Mouse (Mus musculus) gastrocnemius, postnatal 36 days (tissue): ENCODE data around the gene Prkcsh. TPM values are rescaled to one million over a fixed set of nuclear protein-coding genes. Genes with fewer than 3 reads are reported as not detected.

Experiments
- DNase-seq, 2 experiments: peaks; one replicate each; pipeline ENCODE4 v3.0.0; 2022
- intact Hi-C: fragments of 180-260 bp; cut with DNase I; formaldehyde crosslinking; loops from one replicate; pipeline ENCODE4 v1.15.1; 2025
- total RNA-seq, 2 experiments: library from RNA; stranded (reverse); gene quantifications; 2 replicates each; pipeline ENCODE4 v1.2.3; 2021

Prkcsh gene
- total RNA-seq, 2 experiments from 2014 or later: 27.4 to 27.6 TPM

GRCm38 (mm10) chr9:22035300-22036044, 32.9 kb downstream of the Prkcsh start:
- intact Hi-C loops: no loop called here
- no peak for DNase-seq

- no peak for DNase-seq
- intact Hi-C loops: no loop called here
These were observed 35.2 kb downstream of the Prkcsh start for GRCm38 (mm10) chr9:22037826-22038225.

- no peak for DNase-seq
- intact Hi-C loops: no loop called here
These were observed 39.2 kb downstream of the Prkcsh start for GRCm38 (mm10) chr9:22041832-22042231.

GRCm38 (mm10) chr9:22047329-22047728, 44.7 kb downstream of the Prkcsh start:
- intact Hi-C loops: no loop called here
- DNase-seq: no peak

GRCm38 (mm10) chr9:22049315-22049714, 46.7 kb downstream of the Prkcsh start:
- intact Hi-C loops: no loop called here
- no peak for DNase-seq

- DNase-seq: no peak
- intact Hi-C loops: no loop called here
These were observed 47.2 kb downstream of the Prkcsh start for GRCm38 (mm10) chr9:22049721-22050270.

GRCm38 (mm10) chr9:22050351-22050889, 47.8 kb downstream of the Prkcsh start:
- intact Hi-C loops: no loop called here
- DNase-seq: no peak

GRCm38 (mm10) chr9:22051161-22051957, 48.8 kb downstream of the Prkcsh start:
- intact Hi-C loops: no loop called here
- DNase-seq: no peak

- no peak for DNase-seq
- intact Hi-C loops: no loop called here
These were observed 49.3 kb downstream of the Prkcsh start, which contains the start of gene Elavl3 for GRCm38 (mm10) chr9:22051958-22052254. Gene Elavl3 (minus strand): TSS chr9:22052023.

GRCm38 (mm10) chr9:22053657-22054056, 51.1 kb downstream of the Prkcsh start:
- intact Hi-C loops: no loop called here
- no peak for DNase-seq

GRCm38 (mm10) chr9:22054411-22055076, 51.9 kb downstream of the Prkcsh start:
- intact Hi-C loops: no loop called here
- DNase-seq: no peak

GRCm38 (mm10) chr9:22055713-22056112, 53.1 kb downstream of the Prkcsh start:
- intact Hi-C loops: no loop called here
- DNase-seq: no peak

GRCm38 (mm10) chr9:22056303-22056910, 53.8 kb downstream of the Prkcsh start:
- no peak for DNase-seq
- intact Hi-C loops: no loop called here

- DNase-seq: no peak
- intact Hi-C loops: no loop called here
These were observed 54.5 kb downstream of the Prkcsh start for GRCm38 (mm10) chr9:22057031-22057517.

- intact Hi-C loops: no loop called here
- no peak for DNase-seq
These were observed 55.4 kb downstream of the Prkcsh start for GRCm38 (mm10) chr9:22058011-22058424.

GRCm38 (mm10) chr9:22061339-22061738, 58.7 kb downstream of the Prkcsh start:
- intact Hi-C loops: no loop called here
- no peak for DNase-seq
